In the genomic region with DNA sequence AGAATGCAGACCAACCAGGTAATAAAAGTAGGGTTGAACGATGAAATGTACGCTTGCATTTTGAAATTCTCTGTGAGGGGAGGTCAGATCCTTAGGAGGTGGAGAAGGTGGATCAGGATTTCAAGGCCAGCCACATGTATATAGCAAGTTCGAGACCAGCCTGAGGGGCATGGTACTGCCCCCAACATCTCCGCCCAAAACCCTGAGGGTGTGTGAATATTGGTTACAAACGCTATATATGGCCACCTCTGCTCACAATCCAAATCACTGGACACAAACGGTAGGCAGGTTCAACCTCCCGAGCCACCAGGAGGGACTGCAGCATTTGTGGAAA, we compare ENCODE assay signal across 8 mouse cellular contexts. TPM values are rescaled to one million over a fixed set of nuclear protein-coding genes. Genes with fewer than 3 reads are reported as not detected.
A peak's percentile ranks its signal among the peaks of the same experiment; 100 is the strongest.
DNase-seq lines count a peak whose midpoint lies in the region; ATAC-seq and TF ChIP-seq lines count a peak whose summit lies in the region.

No protein-coding gene starts in this region.

- no peaks in the 10 kb centered on the region for H3K9me3 ChIP-seq in embryonic facial prominence, embryonic 13.5 days
- H3K9me3 ChIP-seq in limb, embryonic 11.5 days (ENCODE audit: control insufficient read depth, low read length): no peaks in the 10 kb centered on the region
- H3K9me3 ChIP-seq in neural tube, embryonic 13.5 days: no peaks in the 10 kb centered on the region

- ATAC-seq in embryonic facial prominence, embryonic 13.5 days (ENCODE audit: insufficient number of reproducible peaks, insufficient read depth, low FRiP score, low TSS enrichment, low read depth): peak; percentile 48
- peak; percentile 73 for ATAC-seq in limb, embryonic 11.5 days (ENCODE audit: insufficient number of reproducible peaks, low FRiP score, low TSS enrichment, low read depth)
- peak; percentile 62 for ATAC-seq in neural tube, embryonic 13.5 days (ENCODE audit: low read depth)

- WGBS in embryonic facial prominence, embryonic 13.5 days: under 1% methylated on average over 7 of the region's 7 CpGs
- under 1% methylated on average over 7 of the region's 7 CpGs for WGBS in limb, embryonic 11.5 days
- under 1% methylated on average over 7 of the region's 7 CpGs for WGBS in neural tube, embryonic 13.5 days

- DNase-seq in left cerebral cortex, adult 2 months (ENCODE audit: extremely low spot score in 1 of 2, low spot score in 2 of 2): no peak
- DNase-seq in left cerebral cortex, adult 11 months (ENCODE audit: low spot score): no peak
- DNase-seq in limb, embryonic 11.5 days (ENCODE audit: low spot score): no peak
- DNase-seq in adipocyte (ENCODE audit: low spot score): no peak
- DNase-seq in gastrocnemius, postnatal 25 days: no peak
- no peak for DNase-seq in retina, embryonic 14.5 days (ENCODE audit: low spot score)

- H3K4me2 ChIP-seq in embryonic facial prominence, embryonic 13.5 days: peak overlapping the region; percentile 75
- peak overlapping the region; percentile 71 for H3K4me2 ChIP-seq in limb, embryonic 11.5 days (ENCODE audit: low read depth, severe bottlenecking)
- peak overlapping the region; percentile 85 for H3K4me2 ChIP-seq in neural tube, embryonic 13.5 days

- intact Hi-C loops in left cerebral cortex, adult 2 months (cut with DNase I): loop anchor here (5.0 kb wide), 4 partner anchors 47 to 1488 kb away; no protein-coding TSS in a partner anchor

- H3K4me3 ChIP-seq in left cerebral cortex, adult 2 months: peak overlapping the region; percentile 80
- peak overlapping the region; percentile 77 for H3K4me3 ChIP-seq in embryonic facial prominence, embryonic 13.5 days
- H3K4me3 ChIP-seq in limb, embryonic 11.5 days (ENCODE audit: low read depth, low read length): peak overlapping the region; percentile 81
- H3K4me3 ChIP-seq in neural tube, embryonic 13.5 days: peak overlapping the region; percentile 66

- peaks cover 12% of the 10 kb centered on the region for H3K4me1 ChIP-seq in embryonic facial prominence, embryonic 13.5 days
- H3K4me1 ChIP-seq in limb, embryonic 11.5 days (ENCODE audit: control insufficient read depth, insufficient read depth, low read length): peaks cover 5% of the 10 kb centered on the region
- peaks cover 19% of the 10 kb centered on the region for H3K4me1 ChIP-seq in neural tube, embryonic 13.5 days (replicated peaks)

- no peaks in the 10 kb centered on the region for H3K27me3 ChIP-seq in embryonic facial prominence, embryonic 13.5 days
- no peaks in the 10 kb centered on the region for H3K27me3 ChIP-seq in limb, embryonic 11.5 days (ENCODE audit: control insufficient read depth, insufficient read depth, low read length)
- no peaks in the 10 kb centered on the region for H3K27me3 ChIP-seq in neural tube, embryonic 13.5 days

- no peak for TF ChIP-seq CTCF in left cerebral cortex, adult 2 months (IDR thresholded peaks at IDR 0.05)

- peak overlapping the region; percentile 82 for H3K9ac ChIP-seq in embryonic facial prominence, embryonic 13.5 days
- H3K9ac ChIP-seq in limb, embryonic 11.5 days (ENCODE audit: low read length): peak overlapping the region; percentile 30; the same call in 1 of the 2 replicates
- H3K9ac ChIP-seq in neural tube, embryonic 13.5 days: peak overlapping the region; percentile 89

- peak overlapping the region; percentile 83 for H3K27ac ChIP-seq in left cerebral cortex, adult 2 months
- H3K27ac ChIP-seq in embryonic facial prominence, embryonic 13.5 days: peak overlapping the region; percentile 85
- no peak overlapping the region; the same call in 1 of the 2 replicates for H3K27ac ChIP-seq in limb, embryonic 11.5 days (replicated peaks; ENCODE audit: low read depth, low read length)
- 0 out of 2 replicates have a peak overlapping the region, but pooled peaks have one; percentile 29 for H3K27ac ChIP-seq in neural tube, embryonic 13.5 days (replicated peaks)

- peaks cover 14% of the 10 kb centered on the region for H3K36me3 ChIP-seq in embryonic facial prominence, embryonic 13.5 days
- peaks cover 2% of the 10 kb centered on the region; the same call in 1 of the 2 replicates for H3K36me3 ChIP-seq in limb, embryonic 11.5 days (ENCODE audit: control insufficient read depth, insufficient read depth, low read length)
- peaks cover 7% of the 10 kb centered on the region for H3K36me3 ChIP-seq in neural tube, embryonic 13.5 days

RNA-seq across cellular contexts. Expression of gene Zfp184, which starts 0.3 kb away (rescaled TPM):
- 1 to 10 TPM; 3.8 to 3.9 TPM for total RNA-seq in left cerebral cortex, adult 2 months (2021)
- 16.8 and 18.0 TPM in 2 replicates for polyA plus RNA-seq in embryonic facial prominence, embryonic 13.5 days (2015; fragmentation: Nextera tagmentation; extraction: Ambion mirVana)
- polyA plus RNA-seq in limb, embryonic 11.5 days (2014; fragmentation: Nextera tagmentation; extraction: Ambion mirVana): 26.9 and 28.8 TPM in 2 replicates
- polyA plus RNA-seq in neural tube, embryonic 13.5 days (2015; fragmentation: Nextera tagmentation; extraction: Ambion mirVana): 16.0 and 16.3 TPM in 2 replicates
- under 1 TPM; 0.26 to 0.54 TPM for total RNA-seq in gastrocnemius, postnatal 25 days (2021)

RNA-seq across cellular contexts. Expression of gene Pom121l2, which starts 36.4 kb away (rescaled TPM):
- not detected for total RNA-seq in left cerebral cortex, adult 2 months (2021)
- 0.31 TPM in 1 of 2 replicates, not detected in the other for polyA plus RNA-seq in embryonic facial prominence, embryonic 13.5 days (2015; fragmentation: Nextera tagmentation; extraction: Ambion mirVana)
- polyA plus RNA-seq in limb, embryonic 11.5 days (2014; fragmentation: Nextera tagmentation; extraction: Ambion mirVana): 0.31 and 0.38 TPM in 2 replicates
- polyA plus RNA-seq in neural tube, embryonic 13.5 days (2015; fragmentation: Nextera tagmentation; extraction: Ambion mirVana): not detected in 2 replicates
- not detected for total RNA-seq in gastrocnemius, postnatal 25 days (2021)

Comparison
In these comparisons a context has a peak if more than half of its experiments do, and no peak if none do; other contexts are left out.
1. H3K9ac ChIP-seq: peak in every context shown above with its lines; median percentile 89 in neural tube, embryonic 13.5 days; 82 in embryonic facial prominence, embryonic 13.5 days; 30 in limb, embryonic 11.5 days.